Mouse (Mus musculus) retina, postnatal 1 day (tissue): ENCODE results near the gene Mt2.

Experiments
- DNase-seq: peaks from one replicate; pipeline ENCODE4 v3.0.0-alpha.2; 2012

The Mt2 gene

GRCm38 (mm10) chr8:94205736-94206135, 33.3 kb downstream of the Mt2 start:
- DNase-seq = peak; percentile 84

DNA sequence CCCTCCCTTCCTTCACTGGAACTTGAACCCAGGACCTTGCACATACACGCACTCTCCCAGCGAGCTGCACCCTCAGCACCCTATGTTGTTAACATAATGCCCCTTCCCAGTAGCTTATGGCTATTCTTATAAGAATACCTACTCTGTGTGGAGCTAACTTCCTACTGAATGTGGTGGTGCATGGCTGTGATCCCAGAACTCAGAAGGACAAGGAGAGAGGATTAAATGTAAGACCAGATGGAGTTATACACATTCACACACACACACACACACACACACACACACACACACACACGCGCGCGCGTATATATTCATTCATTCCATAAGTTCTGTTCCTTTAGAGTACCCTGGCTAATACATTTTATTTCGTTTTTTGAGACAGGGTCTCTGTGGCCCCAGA, 33.8 kb downstream of the Mt2 start:
- no peak for DNase-seq

- DNase-seq = peak; percentile 55
Observed at GRCm38 (mm10) chr8:94207491-94207890, 35.0 kb downstream of the Mt2 start.

DNA sequence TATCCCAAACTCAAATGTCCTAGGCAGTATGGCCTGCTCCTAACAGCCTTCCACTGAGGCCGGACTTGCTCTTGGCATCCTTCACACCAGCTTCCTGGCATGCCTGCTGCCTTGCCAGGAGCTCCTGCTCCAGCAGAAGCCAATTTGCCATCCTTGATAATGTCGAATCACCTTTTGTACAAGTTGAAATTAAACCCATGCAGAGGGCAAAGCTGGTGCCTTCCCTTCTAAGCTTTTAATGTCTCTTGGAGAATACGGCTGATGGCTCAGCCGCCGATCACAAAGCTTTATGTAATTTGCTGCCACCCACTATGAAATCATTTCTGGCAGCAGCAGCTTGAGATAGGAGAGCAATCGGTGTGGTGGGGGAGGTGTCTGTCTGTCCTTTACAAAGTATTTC, 37.2 kb downstream of the Mt2 start:
- DNase-seq = no peak

DNA sequence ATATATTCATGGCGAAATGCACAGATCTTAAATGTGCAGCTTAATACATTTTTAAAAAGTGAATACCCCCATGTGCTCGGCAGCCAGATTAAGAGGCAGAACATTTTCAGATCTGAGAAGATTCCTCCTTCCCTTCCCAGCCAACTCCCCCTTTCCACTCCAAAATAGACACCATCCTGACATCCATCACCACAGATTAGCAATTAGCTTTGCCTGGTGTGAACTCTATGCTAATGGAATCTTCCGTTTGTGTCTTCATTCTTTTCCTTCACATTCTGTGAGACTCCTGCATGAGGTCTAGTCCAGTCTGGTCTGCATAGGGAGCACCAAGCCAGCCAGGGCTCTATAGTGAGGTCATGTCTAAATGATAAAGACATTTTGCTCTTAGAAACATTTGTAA, 37.8 kb downstream of the Mt2 start:
- no peak for DNase-seq

- DNase-seq = no peak
Observed at GRCm38 (mm10) chr8:94213819-94214218, 41.4 kb downstream of the Mt2 start.

DNA sequence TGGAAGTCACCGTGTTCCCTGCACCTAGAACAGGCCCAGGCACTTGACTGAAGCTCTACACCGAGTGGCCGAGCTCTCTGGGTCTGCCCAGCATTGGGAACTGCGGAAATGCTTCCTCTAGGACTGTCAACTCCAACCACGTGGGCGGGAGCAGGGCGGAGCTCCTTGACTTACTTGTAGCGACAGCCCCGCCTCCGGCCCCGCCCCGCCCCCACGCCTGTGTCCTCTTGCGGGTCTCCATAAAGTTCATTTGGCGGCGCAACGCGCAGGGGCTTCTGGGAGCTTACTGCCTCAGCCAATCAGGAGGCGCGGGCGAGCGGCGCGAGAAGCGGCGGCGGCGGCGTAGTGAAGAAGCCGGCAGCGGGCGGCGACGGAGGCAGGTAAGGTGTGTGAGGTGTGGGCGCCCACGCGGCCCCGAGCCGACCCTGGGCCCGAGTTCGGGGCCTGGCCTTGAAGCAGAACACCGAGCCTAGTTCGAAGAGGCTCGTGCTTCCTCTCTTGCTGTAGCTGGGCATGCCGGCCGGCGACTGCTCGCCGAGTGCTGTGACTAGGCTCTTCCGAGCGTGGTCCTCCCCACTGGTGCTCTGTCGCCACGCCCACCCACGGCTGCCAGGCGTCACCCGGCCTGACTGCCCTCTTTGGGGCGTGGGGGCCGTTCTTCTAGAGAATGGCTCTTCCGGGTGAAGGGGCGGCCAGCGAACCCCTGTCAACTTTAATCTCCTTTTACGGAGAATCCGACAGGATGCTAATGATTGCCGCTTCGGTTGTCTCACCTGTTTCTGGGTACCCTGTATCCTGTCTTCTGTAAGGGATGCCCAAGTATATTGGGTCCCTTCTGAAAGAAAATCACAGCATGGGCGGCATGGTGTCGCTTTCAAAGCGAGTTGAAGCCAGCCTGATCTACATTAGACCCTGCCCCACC, 42.0 kb downstream of the Mt2 start, which contains the start of gene Nup93:
Gene Nup93 (plus strand): TSS at position 313 of the 922 bp plus-strand sequence.
- DNase-seq = peak; percentile 99
